Mouse (Mus musculus) cerebellum, postnatal 14 days (tissue): ENCODE measurements at regions not wholly inside any gene's neighbourhood (a gene's known extent, or its start where the extent isn't known, plus 50 kb on each side); places are given as distances from the start of the nearest gene placed in this dataset.

Source experiments
- DNase-seq, 2 experiments: peaks; one replicate each; pipeline ENCODE4 v3.0.0; 2021; ENCODE audit warnings: mixed read lengths in 2 of 2

GRCm38 (mm10) chr1:42474831-42475230, 220.7 kb upstream of the Pou3f3 start:
- no peak for DNase-seq

DNA sequence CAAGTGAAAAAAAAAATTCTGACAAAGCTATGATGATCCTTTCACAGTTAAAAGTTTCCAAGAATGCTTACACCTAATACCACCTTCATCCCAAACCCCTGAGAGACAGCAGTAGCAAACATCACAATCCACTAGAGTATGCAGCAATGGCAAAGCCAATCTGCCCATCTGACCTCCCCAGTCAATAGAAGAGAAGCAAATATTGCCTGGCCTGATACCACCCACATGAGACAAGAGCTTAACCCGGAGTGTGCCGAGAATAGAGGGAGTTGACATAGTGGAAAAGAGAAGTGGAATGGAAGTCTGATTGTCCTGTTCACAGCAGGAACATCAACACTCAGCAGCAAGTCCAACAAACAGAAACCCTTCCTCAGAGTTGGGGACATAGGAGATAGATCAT, 219.9 kb upstream of the Pou3f3 start:
- DNase-seq, result no peak

DNA sequence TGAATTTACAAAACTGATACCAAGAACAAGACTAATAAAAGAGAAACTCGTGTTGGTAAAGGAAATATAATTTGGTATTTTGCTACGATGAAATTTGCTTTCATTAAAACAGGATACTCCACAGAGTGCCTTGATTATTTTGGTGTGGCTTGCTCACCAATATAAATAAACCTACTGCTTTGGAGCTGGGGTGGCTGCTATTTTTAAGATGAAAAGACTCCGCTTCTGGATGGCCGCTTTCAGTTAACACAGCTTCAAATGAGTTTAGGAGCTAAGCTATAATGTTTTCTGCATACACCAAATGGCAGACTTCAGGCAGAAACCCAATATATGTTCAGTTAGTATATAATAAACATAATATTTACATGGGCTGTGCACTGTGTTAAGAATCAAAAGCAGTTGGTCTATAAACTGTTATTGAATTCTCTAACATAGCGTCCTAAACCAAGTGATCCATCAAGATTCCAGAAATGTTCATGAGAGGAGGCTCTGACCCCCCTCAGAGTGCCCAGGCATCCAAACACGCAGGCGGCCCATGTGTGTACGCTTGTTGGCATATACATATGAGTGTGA, 215.1 kb upstream of the Pou3f3 start:
- no peak for DNase-seq

DNA sequence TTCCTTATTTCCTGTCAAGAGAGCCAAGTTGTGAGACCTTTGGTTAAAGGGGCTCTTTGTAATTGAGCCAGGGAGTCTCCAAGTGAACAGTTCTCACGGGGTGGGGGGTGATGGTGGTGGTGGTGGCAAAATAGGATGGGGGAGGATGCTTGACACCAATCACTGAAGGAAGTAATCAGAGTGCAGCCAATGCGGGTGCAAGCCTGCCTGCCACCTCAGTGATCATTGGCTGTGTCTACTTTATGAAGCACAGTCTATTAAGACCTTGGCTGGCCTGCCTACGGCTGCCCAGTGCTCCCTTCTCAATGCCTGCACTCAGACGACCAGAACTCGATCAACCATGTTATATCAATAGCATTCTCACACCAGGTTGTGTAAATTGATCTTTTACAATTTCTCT, 206.0 kb upstream of the Pou3f3 start:
- no peak for DNase-seq

GRCm38 (mm10) chr1:42490856-42491643, 204.5 kb upstream of the Pou3f3 start:
- DNase-seq, result no peak

DNA sequence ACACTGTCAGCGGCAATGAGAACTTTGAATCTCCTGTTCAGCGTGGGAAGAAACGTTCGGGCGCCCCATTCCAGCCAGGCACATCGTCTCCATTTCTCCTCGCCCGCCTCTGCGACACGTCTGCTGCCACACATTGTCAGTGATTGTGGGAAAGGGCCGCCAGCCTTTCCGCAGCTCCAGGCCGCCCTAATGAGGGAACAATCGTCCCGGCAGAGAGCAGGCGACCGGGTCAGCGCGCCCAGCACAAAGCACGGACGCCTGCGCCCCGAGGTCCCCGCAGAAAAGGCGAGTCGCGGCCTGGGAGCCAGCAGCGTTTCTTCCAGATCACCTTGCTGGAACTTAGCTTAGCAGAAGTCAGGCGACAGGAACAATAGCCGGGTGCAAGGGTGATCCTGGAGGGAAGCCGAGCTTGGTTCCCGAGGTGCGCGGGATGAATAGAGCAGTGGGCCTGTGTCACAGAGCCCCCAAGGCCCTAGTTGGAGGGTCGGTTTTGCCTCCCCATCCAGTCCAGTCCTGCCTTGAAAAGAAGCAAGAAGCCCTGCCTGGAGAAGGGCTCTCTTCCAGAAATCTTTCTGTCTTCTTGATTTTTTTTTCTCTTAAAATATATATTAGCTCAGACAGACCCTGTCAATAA, 203.8 kb upstream of the Pou3f3 start:
- peak; percentile 13 to 26 for DNase-seq

GRCm38 (mm10) chr1:42496022-42496421, 199.5 kb upstream of the Pou3f3 start:
- no peak for DNase-seq

- DNase-seq, result no peak
Observed at GRCm38 (mm10) chr1:42496433-42496832, 199.1 kb upstream of the Pou3f3 start.

DNA sequence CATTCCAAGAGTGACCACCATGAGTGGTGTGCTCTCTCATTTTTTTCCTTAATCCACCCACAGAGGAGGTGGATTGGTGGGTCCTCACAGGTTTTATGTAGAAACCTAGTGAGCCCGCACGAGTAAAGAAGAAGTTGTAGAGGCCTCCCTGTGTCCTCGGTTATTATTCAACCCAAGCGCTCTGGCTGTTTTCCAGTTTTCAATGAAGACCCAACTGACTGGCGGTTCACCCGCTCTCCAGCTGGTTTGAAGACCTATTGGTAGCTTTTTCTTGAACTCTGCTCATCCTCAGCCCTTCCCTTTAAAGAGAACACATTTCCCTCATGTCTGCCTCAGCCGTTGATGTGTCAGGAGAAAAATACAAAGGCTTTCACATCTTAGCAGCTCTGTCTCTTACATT, 196.7 kb upstream of the Pou3f3 start:
- DNase-seq, result no peak

- no peak for DNase-seq
Observed at GRCm38 (mm10) chr1:42504491-42504890, 191.1 kb upstream of the Pou3f3 start.

GRCm38 (mm10) chr1:42505048-42505729, 190.4 kb upstream of the Pou3f3 start:
- DNase-seq, result no peak

GRCm38 (mm10) chr1:42514417-42514816, 181.2 kb upstream of the Pou3f3 start:
- DNase-seq, result no peak

GRCm38 (mm10) chr1:42524401-42524800, 171.2 kb upstream of the Pou3f3 start:
- no peak for DNase-seq

DNA sequence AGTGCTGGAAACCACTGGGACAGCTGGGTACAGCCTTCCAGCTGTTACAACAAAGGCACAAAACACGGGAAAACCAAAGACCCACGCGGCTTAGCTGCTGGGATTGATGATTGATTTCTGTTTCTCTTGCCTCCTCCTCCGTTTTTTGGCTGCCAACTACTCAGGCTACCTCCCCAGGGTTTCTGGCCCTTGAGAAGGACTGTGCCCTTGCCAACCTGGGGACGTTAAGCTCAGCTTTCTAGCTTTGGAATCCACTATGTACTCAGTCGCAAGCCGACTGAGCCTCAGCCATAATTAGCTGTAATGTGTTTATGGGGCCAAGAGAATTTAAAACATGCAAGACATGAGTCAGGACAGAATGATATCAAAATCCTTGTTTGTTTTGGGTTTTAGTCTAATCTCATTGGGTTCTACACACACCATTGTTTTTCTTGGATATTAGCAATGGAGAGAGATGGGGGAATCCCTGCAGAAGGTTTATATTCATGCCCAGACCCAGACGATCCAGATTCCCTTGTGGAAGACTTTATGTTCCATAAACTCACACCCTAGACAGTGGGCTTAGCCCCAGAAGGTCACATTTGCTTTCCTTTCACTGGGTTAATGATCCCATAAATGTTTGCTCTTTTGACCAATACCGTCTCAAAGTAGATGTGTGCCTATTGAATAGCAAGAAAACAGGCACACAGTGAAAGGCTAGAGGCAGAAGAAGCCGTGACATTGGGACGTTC, 167.7 kb upstream of the Pou3f3 start:
- DNase-seq, result peak in 1 of 2 experiments; percentile 7

GRCm38 (mm10) chr1:42532908-42533307, 162.7 kb upstream of the Pou3f3 start:
- no peak for DNase-seq

DNA sequence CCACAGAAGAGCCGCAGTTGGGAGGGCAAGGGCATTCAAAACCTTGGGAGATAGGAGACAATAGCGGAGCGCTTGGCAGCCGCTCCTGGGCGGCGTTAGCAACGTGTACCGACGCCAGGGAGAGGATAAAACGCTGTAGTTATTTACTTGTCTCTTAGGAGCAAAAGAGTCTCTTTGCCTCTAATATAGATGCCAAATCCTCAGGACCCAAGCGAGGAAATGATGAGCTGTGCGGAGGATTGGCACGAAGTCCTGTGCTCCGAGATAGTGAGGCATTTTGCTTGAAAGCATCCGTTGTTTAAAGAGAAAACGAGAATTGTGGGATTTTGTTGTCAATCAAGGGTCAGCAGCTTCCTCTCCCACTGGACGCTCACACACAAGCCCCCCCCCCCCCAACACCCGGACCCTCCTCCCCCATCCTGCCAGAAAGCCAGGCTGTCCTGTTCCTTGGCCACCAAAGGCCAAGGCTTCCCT, 156.5 kb upstream of the Pou3f3 start:
- peak; percentile 20 to 42 for DNase-seq

DNA sequence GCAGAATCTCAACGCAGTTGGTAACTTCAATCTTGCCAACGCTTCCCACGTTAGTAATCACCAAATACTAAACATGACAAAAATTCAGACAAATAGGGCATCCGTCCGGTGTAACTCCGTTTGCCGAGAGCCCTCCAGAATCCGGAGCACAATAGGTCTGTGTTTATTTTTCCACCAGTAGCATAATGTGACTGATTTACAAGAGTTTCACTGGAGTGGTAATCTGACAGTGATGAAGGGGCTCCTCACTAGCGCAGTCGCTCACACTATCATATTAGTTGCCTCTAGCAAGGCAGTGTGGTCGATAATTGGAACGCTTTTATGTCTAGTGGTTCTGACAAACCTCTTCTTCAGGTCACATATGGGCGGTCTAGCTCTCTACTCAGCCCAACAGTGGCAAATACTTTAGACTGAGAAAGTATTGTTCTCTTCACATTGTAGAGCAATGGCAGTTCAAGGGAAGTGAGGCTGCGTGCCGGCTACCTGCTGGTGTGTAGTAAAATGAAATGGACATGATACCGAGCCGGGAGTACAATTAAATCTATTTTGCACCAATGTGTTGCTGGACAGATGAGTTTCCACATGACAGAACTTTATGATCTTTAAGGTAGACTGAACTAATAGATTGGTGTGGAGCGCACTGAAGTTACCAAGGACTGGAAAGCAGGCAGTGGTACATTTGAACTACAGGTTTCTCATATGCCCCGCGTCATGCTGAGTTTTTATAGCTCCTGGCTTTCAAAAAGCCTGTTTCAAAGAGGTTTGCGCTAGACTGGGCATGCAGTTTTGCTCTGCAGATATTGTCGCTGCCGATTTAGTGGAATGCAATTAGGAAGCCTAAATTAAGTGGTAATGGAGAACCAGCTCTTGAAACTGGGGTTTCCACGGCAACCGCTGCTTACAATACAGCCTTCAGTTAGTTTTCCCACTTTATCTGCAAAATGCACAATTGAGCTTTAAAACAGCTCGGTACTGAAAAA, 155.7 kb upstream of the Pou3f3 start:
- DNase-seq, result peak; percentile 7 to 30

GRCm38 (mm10) chr1:42541991-42542390, 153.6 kb upstream of the Pou3f3 start:
- no peak for DNase-seq

DNA sequence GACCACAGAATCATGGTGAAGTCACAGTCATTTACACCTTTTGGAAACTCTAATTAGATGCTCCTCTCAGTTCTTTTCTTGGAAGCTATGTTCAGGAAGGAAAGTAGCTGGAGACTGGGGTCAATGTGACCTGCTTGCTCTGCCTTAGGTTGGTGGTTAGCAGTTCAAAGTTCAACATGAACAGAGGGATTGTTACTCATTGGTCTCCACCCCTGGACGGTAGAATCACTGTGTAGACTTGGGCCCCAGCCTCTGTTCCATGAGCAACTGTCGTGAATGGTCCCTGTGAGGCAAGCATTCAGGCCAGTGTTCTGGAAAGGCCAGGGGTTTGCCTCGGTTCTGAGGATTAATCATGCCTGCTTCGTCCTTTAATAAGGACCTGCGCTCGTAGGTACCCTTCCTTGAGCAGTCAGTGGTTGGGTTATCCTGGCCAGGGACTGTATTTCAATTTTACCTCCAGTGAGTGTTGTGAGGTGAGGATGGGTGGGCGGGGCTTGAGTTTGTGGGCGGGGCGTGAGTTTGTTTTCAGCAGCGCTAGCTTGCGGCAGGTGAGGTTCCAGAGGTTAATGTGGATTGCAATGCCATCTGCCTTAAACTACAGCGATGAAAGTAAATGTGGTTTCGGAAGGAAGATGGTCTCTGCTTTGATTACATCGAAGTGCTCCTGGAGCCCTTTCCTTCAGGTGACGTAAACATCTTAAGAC, 152.6 kb upstream of the Pou3f3 start:
- no peak for DNase-seq

- no peak for DNase-seq
Observed at GRCm38 (mm10) chr1:42546879-42547278, 148.7 kb upstream of the Pou3f3 start.

GRCm38 (mm10) chr1:42557301-42557700, 138.3 kb upstream of the Pou3f3 start:
- peak; percentile 79 to 80 for DNase-seq
